Mouse (Mus musculus) retina, embryonic 14.5 days (tissue): ENCODE data around the gene Fam118b.

Experiments
- DNase-seq: peaks from one replicate; pipeline ENCODE4 v3.0.0-alpha.2; 2015; ENCODE audit warnings: low spot score

Fam118b gene

GRCm38 (mm10) chr9:35198351-35198750, 69.3 kb downstream of the Fam118b start:
- DNase-seq, result no peak

- DNase-seq, result no peak
Observed at GRCm38 (mm10) chr9:35197625-35198024, 70.0 kb downstream of the Fam118b start.

GRCm38 (mm10) chr9:35194048-35194447, 73.6 kb downstream of the Fam118b start:
- no peak for DNase-seq

GRCm38 (mm10) chr9:35192983-35193542, 74.5 kb downstream of the Fam118b start:
- DNase-seq, result no peak

GRCm38 (mm10) chr9:35188700-35189099, 78.9 kb downstream of the Fam118b start:
- no peak for DNase-seq

GRCm38 (mm10) chr9:35187351-35187903, 80.2 kb downstream of the Fam118b start:
- no peak for DNase-seq

- no peak for DNase-seq
Observed at GRCm38 (mm10) chr9:35186430-35186829, 81.2 kb downstream of the Fam118b start.

GRCm38 (mm10) chr9:35183359-35183758, 84.2 kb downstream of the Fam118b start:
- no peak for DNase-seq

GRCm38 (mm10) chr9:35182832-35183231, 84.8 kb downstream of the Fam118b start:
- DNase-seq, result no peak

GRCm38 (mm10) chr9:35176124-35176659, 91.4 kb downstream of the Fam118b start:
- DNase-seq, result no peak

- DNase-seq, result peak; percentile 85
Observed at GRCm38 (mm10) chr9:35175251-35176123, 92.1 kb downstream of the Fam118b start, which contains the start of gene Dcps. Gene Dcps (minus strand): TSS chr9:35176061.

GRCm38 (mm10) chr9:35173331-35173730, 94.3 kb downstream of the Fam118b start:
- DNase-seq, result no peak

GRCm38 (mm10) chr9:35170071-35170470, 97.5 kb downstream of the Fam118b start:
- no peak for DNase-seq
